Mouse (Mus musculus): Measurements from ENCODE around the gene Itk.

Gene Itk

DNA sequence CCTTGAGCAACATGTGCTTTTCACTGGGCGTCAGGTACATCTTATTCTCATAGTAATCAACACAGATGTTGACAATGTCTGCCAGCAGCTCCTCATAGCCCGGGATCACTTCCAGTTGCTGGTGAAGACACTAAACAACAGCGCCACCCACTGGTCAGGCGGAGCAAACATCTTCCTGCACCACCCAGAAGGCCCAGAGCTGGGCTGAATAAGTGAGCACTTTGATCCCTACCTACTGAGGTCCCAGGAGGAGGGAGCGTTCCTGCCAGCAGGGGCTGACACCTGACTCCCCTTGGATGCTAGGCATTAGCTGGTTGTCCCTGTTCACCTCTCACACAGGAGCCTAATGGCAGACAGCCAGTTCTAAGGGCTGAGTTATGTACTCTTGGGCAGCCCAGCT, 112.5 kb downstream of the Itk start:
- no peak for DNase-seq (ENCODE audit: low read depth, low spot score)

DNA sequence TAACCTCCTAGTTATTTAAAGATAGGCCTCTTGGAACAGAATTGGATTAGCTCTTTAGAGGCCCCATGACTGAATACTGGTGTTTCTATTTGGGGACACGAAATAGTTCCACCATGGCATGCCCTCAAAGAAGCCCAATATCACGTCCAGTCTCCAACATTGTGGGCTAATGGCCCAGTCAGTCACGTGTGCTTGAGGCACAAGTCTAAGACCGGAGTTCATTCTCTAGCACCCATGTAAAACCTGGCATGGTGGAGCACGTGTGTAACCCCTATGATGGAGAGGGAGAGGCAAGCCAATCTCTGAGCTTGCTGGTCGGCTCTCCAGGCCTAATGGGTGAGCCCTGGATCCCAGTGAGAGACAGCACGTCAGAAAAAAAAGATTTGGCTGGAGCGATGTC, 113.1 kb downstream of the Itk start:
- no peak for DNase-seq (ENCODE audit: low read depth, low spot score)

DNA sequence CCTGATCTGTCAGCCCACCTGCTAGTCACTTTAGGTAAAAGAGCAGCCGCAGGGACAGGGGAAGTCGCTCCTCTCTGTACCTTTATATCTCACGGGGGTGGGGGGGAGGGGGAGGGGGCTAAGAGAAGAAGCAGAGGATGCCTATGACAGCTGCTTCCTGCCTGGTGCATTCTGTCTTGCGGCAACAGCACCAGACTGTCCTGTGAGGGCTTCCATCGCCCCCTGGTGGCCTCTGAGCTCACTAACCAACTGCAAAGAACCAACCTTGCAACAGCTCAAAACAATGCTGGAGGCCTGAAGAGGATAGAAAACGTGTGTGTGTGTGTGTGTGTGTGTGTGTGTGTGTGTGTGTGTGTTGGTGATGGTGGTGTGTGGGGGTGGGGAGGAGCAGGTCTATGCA, 114.0 kb downstream of the Itk start:
- DNase-seq (ENCODE audit: low read depth, low spot score): peak; percentile 42

Measured in brain, embryonic 18.5 days (tissue).